Mouse (Mus musculus) liver, embryonic 15.5 days (tissue): ENCODE results near the gene Poc1b. TPM values are rescaled to one million over a fixed set of nuclear protein-coding genes. Genes with fewer than 3 reads are reported as not detected.

Experiments used
- ATAC-seq: fragments of 200-750 bp; cut with Nextera tagmentation; 2 replicates; pipeline ENCODE4 v1.8.0; 2017; ENCODE audit warnings: moderate number of reproducible peaks, mild to moderate bottlenecking, moderate library complexity; ENCODE audit not compliant: insufficient read depth
- H3K27ac ChIP-seq: fragments of 300-500 bp; sonication (generic); replicated peaks from 2 replicates; pipeline ENCODE4 v1.5.1; 2015; ENCODE audit warnings: mild to moderate bottlenecking, inconsistent platforms
- H3K27me3 ChIP-seq: fragments of 300-500 bp; sonication (generic); 2 replicates; pipeline ENCODE4 v1.6.1; 2015; ENCODE audit warnings: mild to moderate bottlenecking, inconsistent platforms
- H3K36me3 ChIP-seq: fragments of 300-500 bp; sonication (generic); replicated peaks from 2 replicates; pipeline ENCODE4 v1.6.1; 2015; ENCODE audit warnings: moderate library complexity, mild to moderate bottlenecking, inconsistent platforms
- H3K4me1 ChIP-seq: fragments of 300-500 bp; sonication (generic); replicated peaks from 2 replicates; pipeline ENCODE4 v1.6.1; 2015; ENCODE audit warnings: inconsistent platforms
- H3K4me2 ChIP-seq: fragments of 300-500 bp; sonication (generic); 2 replicates; pipeline ENCODE4 v1.6.1; 2015; ENCODE audit warnings: moderate library complexity, mild to moderate bottlenecking, inconsistent platforms
- H3K4me3 ChIP-seq: fragments of 300-500 bp; sonication (generic); replicated peaks from 2 replicates; pipeline ENCODE4 v1.5.1; 2015; ENCODE audit warnings: mild to moderate bottlenecking, inconsistent platforms
- H3K9ac ChIP-seq: fragments of 300-500 bp; sonication (generic); 2 replicates; pipeline ENCODE4 v1.6.1; 2015; ENCODE audit warnings: moderate library complexity, mild to moderate bottlenecking, inconsistent platforms
- H3K9me3 ChIP-seq: fragments of 300-500 bp; sonication (generic); replicated peaks from 2 replicates; pipeline ENCODE4 v1.6.1; 2016; ENCODE audit warnings: inconsistent platforms
- WGBS: fragments of 180-500 bp; shearing (Covaris S2); methylation state at CpG from one replicate; pipeline ENCODE4 v1.1.7; 2015; ENCODE audit warnings: mixed read lengths; ENCODE audit not compliant: insufficient replicate concordance; 5-methylcytosine and 5-hydroxymethylcytosine counted together
- polyA plus RNA-seq: library from polyadenylated mRNA; unstranded; fragments of >200 nt; fragmentation: Nextera tagmentation; extraction: Ambion mirVana; gene quantifications from 2 replicates; pipeline ENCODE4 v1.2.1, GENCODE M21; 2015

The Poc1b gene
- polyA plus RNA-seq, 1 experiment from 2014 or later = 5.0 TPM

DNA sequence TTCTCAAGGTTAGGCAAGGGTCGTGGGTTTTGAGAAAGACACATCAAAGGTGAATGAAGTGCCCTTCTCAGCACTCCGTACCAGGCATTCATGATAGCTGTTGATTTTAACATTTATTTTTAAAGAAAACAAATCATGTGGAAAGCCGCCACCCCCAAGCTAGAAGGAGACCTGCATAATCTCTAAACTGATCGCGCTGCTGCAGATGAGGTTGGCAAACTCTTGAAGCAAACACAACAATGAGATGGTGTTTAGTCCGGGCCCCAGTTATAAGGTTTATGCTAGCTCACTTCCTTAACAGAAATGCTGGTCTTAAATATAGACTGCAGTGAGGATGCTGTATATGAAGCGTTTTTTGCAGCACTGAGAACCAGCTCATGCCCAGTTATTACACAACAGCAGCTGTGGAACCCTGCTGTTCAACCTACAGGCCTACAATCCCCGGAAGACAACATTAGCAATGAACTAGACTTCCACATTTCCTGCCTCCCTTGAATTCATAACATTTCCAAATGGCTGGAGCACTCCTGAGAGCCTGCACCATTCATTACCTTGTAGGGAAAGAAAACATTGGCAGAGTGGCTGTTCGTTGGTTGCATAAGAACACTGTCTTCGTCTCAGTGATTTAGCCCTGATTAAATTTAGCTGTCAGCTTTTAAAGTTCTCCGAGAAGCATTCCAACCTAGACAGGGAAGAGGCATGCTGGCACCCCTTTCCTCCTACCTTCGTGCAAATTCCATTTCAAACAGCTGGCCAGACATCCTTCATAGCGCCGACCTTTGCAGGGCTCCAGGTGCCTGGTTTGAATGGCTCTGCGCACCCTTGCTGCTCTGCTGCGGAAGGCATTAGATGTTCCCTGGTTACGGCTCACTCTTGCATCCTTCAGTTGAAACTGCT, 121.4 kb downstream of the Poc1b start:
- H3K4me3 ChIP-seq = no peak overlapping the region
- no peak overlapping the region for H3K9ac ChIP-seq
- peak overlapping the region; percentile 15; the same call in 1 of the 2 replicates for H3K4me2 ChIP-seq
- H3K27me3 ChIP-seq = peaks cover 19% of the 10 kb centered on the region
- H3K4me1 ChIP-seq = peaks cover 15% of the 10 kb centered on the region
- 17% methylated on average over 17 of the region's 17 CpGs for WGBS
- H3K36me3 ChIP-seq = no peaks in the 10 kb centered on the region
- 0 out of 2 replicates have a peak overlapping the region, but pooled peaks have one; percentile 38 for H3K27ac ChIP-seq
- no peak for ATAC-seq
- no peaks in the 10 kb centered on the region for H3K9me3 ChIP-seq

DNA sequence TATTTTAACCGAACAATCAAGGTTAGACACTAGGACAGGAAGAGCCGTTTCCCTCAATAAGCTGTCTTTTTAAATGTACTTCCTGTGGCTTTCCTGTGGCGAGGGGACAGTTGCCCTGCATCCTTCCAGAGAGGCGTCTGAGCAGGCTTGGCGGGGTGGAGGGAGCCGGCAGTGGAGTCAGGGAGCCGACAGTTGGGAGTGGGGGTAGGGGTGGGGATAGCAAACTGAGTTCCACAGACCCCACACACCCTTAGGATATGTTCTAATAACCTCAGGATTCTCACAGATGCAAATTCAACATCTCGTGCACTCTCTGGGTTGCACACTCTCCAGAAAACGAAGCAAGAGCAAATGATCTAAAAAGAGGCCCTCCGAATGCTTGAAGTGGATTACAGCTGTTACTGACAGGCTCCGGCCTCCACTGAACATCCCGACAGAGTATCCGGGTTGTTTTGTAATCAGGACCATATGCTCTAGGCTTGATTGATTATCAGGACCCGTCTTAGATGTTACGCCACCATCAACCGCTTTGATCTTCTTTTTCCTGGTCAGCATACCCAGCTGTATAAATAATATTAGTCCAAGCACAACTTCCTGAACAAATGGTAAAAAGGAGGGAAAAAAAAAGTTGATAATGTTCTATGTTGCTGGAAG, 122.3 kb downstream of the Poc1b start:
- H3K36me3 ChIP-seq = no peaks in the 10 kb centered on the region
- H3K4me1 ChIP-seq = peaks cover 15% of the 10 kb centered on the region
- no peak overlapping the region for H3K4me3 ChIP-seq
- peaks cover 19% of the 10 kb centered on the region for H3K27me3 ChIP-seq
- no peaks in the 10 kb centered on the region for H3K9me3 ChIP-seq
- 4% methylated on average over 16 of the region's 16 CpGs for WGBS
- ATAC-seq = no peak
- H3K4me2 ChIP-seq = no peak overlapping the region
- H3K27ac ChIP-seq = peak overlapping the region; percentile 38; the same call in 1 of the 2 replicates
- no peak overlapping the region for H3K9ac ChIP-seq

DNA sequence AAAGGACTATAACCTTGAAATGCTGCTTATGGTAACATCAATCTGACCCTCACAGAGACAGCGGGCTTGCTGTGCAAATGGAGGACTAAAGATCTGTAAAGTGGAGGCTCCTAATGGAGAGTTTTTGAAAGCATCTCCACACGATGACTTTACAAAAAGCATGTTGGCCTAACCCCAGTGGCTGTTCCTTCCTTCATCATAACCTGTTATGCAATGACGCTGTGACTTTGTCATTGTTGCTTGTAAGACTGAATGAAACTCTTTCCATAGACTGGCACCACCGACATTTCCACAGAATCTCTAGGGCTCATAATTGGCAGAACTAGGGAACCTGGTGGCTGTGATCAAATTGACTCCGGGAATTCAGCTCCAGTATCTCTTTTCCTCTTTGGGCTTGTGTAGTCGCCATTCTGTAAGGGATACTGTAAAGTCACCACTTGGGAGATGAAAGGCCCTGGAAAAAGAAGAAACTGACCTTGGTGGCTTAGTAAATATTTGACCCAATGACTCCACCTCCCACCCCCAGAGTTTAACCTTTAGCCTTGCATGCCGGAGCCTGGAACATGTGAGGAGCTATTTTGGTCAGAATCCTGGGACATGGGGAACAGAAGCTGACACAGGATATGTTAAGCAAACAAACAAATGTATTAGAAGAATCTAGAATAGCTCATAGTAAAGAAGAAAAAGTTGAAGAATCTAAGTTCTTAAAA, 125.8 kb downstream of the Poc1b start:
- Histone ChIP-seq H3K9ac (no peak overlapping the region), H3K4me3 (no peak overlapping the region), H3K4me1 (peaks cover 14% of the 10 kb centered on the region), H3K9me3 (no peaks in the 10 kb centered on the region), H3K36me3 (no peaks in the 10 kb centered on the region), H3K4me2 (peak overlapping the region; percentile 26; the same call in 1 of the 2 replicates), H3K27ac (peak overlapping the region; percentile 68), H3K27me3 (peaks cover 19% of the 10 kb centered on the region)
- 45% methylated on average over 7 of the region's 7 CpGs for WGBS
- peak; percentile 51; the same call in 1 of the 2 replicates for ATAC-seq

DNA sequence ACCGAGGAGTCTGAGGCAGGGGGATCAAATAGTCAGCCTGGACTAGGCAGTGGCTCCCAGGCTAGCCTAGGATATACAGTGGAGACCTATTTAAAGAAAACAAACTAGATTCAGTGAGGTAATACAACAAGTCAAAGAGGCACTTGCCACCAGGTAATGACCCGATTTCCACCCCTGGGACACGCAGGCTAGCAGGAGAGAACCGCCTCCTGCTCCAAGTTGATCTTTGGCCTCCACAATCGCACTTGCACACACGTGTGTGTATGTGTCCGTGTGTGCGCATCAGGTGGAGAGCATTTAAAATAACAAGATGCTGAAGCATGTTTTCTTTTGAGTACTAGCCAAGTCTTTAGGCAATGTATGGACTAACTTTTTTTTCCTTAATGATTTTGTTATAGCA, 127.5 kb downstream of the Poc1b start:
- Histone ChIP-seq H3K4me3 (no peak overlapping the region), H3K27ac (peak overlapping the region; percentile 68; the same call in 1 of the 2 replicates), H3K9me3 (no peaks in the 10 kb centered on the region), H3K4me1 (no peaks in the 10 kb centered on the region; the same call in 1 of the 2 replicates), H3K36me3 (no peaks in the 10 kb centered on the region), H3K4me2 (peak overlapping the region; percentile 26; the same call in 1 of the 2 replicates), H3K27me3 (peaks cover 6% of the 10 kb centered on the region), H3K9ac (no peak overlapping the region)
- 69% methylated on average over 8 of the region's 8 CpGs for WGBS
- ATAC-seq = peak; percentile 29; the same call in 1 of the 2 replicates

DNA sequence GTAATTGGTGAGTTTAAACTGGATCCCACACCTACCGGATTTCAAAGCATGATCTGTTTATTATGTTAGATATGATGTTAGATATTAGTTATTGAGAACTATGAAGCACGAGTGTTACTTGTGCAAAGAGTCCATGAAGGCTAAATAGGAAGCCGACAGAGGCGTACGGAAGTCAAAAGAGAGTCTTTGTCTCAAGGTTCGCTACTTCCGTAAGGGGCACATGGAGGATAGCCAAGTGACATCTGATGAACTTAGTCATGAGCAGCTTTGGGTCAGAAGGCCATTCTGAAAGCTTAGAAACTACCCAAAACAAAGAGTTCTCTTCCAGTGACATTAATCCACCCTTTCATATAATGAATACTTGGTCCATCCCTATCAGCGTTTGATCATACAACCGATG, 128.2 kb downstream of the Poc1b start:
- Histone ChIP-seq H3K36me3 (no peaks in the 10 kb centered on the region), H3K9me3 (no peaks in the 10 kb centered on the region), H3K27me3 (no peaks in the 10 kb centered on the region), H3K9ac (no peak overlapping the region), H3K4me1 (no peaks in the 10 kb centered on the region), H3K4me3 (no peak overlapping the region), H3K27ac (no peak overlapping the region), H3K4me2 (no peak overlapping the region)
- no peak for ATAC-seq
- WGBS = 76% methylated on average over 9 of the region's 9 CpGs

DNA sequence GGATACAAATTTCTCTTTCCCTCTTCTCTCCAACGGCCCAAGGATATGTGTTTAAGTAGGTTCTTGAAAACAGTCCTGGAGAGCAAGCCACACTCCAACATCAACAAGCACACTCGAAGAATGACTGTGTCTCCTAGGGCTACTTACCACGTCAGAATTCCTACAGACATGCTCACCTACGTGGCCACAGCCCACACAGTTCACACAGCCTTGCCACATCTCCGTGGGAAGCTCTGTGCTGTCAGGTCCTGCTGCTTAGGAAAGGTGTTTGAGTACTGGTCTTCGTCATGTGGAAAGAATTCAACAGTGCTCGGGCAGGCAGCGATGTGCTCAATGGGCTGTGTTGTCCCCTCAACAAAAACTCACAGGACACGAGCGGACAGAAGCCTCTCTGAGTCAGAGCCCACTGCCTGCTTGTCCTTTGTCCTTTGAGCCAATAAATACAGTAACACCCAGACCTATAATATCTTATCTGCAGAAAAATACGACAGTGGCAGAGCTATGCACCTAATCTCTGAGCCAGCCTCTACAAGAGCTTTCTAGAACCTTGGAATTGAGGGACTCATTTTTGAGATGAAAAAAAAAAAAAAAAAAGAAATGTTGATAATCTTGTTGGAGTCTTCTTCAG, 130.5 kb downstream of the Poc1b start:
- Histone ChIP-seq H3K9me3 (no peaks in the 10 kb centered on the region), H3K27me3 (no peaks in the 10 kb centered on the region), H3K9ac (no peak overlapping the region), H3K4me1 (peaks cover 5% of the 10 kb centered on the region), H3K36me3 (no peaks in the 10 kb centered on the region), H3K4me3 (no peak overlapping the region), H3K27ac (no peak overlapping the region), H3K4me2 (no peak overlapping the region)
- ATAC-seq = no peak
- WGBS = 56% methylated on average over 11 of the region's 11 CpGs

DNA sequence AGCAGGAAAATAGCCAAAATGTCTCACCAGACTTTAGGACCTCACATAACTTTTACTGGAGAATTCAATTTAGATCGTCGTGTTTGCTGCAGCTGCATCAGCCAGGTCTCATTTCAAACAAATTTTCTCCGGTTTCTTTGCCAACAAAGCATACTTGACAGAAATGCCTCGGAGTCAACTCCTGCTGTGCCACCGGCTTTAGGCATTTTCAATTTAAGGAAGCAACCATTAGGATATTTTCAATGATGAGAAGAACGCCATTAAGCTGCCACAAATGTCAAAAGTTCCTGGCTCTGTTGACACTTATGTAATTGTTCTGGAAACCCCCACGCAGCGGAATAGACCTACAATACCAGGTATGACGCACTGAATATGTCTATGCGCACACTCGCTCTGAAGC, 131.7 kb downstream of the Poc1b start:
- no peak overlapping the region for H3K4me3 ChIP-seq
- no peak overlapping the region for H3K4me2 ChIP-seq
- no peak overlapping the region for H3K9ac ChIP-seq
- H3K9me3 ChIP-seq = no peaks in the 10 kb centered on the region
- H3K27ac ChIP-seq = no peak overlapping the region
- no peaks in the 10 kb centered on the region for H3K36me3 ChIP-seq
- no peaks in the 10 kb centered on the region for H3K27me3 ChIP-seq
- H3K4me1 ChIP-seq = peaks cover 5% of the 10 kb centered on the region
- ATAC-seq = no peak
- WGBS = 79% methylated on average over 11 of the region's 11 CpGs

DNA sequence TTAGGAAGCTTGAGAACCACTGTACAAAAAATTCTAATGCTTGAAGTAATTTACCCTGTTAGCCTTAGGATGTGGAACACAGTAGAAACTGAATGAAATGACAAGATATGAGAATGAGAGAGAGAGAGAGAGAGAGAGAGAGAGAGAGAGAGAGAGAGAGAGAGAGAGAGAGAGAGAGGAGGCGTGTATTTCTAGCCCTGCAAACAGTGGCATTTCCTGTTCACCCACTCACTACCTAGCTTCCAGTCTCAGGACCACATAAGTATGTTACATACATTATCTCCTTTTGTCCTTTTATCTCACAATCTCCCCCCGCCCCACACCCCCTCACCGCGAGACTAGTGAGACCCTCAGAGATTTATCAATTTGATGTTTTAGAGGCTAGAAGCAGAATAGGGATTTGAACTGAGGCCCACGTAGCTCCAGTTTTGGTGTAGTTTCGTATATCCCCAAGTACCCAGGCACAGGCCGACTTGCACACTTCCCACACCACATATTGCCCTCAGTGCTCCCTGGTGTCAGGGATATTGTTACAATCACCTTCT, 134.5 kb downstream of the Poc1b start:
- Histone ChIP-seq H3K27ac (no peak overlapping the region), H3K9ac (no peak overlapping the region), H3K27me3 (no peaks in the 10 kb centered on the region), H3K9me3 (no peaks in the 10 kb centered on the region), H3K4me1 (peaks cover 5% of the 10 kb centered on the region), H3K36me3 (no peaks in the 10 kb centered on the region), H3K4me3 (no peak overlapping the region), H3K4me2 (no peak overlapping the region)
- no peak for ATAC-seq
- 46% methylated on average over 7 of the region's 7 CpGs for WGBS

DNA sequence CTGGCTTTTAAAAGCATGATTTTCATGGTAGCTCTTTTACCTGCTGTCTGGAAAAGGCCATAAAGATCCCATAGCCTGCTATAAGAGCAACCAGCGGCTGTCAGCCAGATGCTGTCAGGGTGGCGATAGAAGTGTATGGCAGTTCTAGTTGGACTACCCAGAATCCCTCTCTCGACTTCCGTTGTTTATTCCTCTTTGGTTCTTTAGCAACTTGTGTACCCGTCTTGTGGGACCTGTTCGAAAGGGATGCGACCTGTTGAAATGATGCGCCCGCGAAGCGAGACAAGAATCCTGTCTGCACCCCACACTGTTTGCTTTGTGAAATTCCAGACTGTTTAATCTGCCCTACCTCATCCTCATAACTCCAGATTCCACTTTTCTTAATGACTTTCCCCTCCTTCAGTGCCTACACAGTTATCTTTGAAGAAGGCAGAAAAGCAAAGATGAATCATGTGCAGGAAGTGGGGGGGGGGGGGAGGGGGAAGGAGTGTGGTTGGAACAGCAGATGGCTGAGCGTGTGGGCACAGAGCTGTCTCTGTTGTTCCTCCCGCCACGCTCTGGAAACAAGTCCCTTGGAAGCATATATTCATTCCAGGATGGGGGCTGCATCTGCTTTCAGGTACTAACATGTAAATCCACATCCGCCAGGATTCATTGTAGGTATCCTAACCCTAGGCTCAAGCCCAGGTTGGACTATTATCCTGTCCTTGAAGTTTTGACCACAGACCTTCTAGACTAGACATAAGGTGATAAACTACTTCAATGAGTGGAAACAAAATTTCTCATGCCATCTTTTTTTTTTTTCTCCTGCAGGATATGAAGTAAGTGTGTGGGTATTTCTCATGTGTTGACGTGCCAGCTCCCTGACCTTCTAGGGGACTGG, 135.2 kb downstream of the Poc1b start:
- no peaks in the 10 kb centered on the region for H3K9me3 ChIP-seq
- no peak overlapping the region for H3K4me3 ChIP-seq
- H3K27me3 ChIP-seq = no peaks in the 10 kb centered on the region
- H3K4me2 ChIP-seq = no peak overlapping the region
- H3K9ac ChIP-seq = no peak overlapping the region
- no peak for ATAC-seq
- no peaks in the 10 kb centered on the region for H3K36me3 ChIP-seq
- H3K27ac ChIP-seq = no peak overlapping the region
- peaks cover 5% of the 10 kb centered on the region for H3K4me1 ChIP-seq
- WGBS = 36% methylated on average over 16 of the region's 16 CpGs

DNA sequence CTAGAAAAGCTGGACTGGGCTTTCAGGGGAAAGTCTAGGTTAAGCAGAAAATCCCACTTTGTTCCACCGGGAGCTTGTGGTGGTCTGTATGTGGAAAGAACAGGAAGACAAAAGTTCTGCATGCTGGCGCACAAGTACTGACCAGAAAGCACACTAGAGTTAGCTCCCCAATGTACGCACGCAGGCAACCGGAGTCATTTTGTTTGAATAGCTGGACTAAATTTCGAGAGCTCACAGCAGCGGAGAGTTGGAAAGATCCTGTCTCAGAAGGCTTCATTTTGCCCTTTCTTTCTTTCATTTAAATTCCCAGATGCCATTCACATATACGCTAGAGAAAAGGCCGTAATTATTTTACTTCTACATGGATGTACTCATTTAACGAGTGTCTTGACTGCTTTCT, 135.9 kb downstream of the Poc1b start:
- H3K9me3 ChIP-seq = no peaks in the 10 kb centered on the region
- H3K4me1 ChIP-seq = peaks cover 5% of the 10 kb centered on the region
- 68% methylated on average over 10 of the region's 10 CpGs for WGBS
- no peak for ATAC-seq
- no peak overlapping the region for H3K27ac ChIP-seq
- H3K27me3 ChIP-seq = no peaks in the 10 kb centered on the region
- H3K4me3 ChIP-seq = no peak overlapping the region
- H3K9ac ChIP-seq = no peak overlapping the region
- H3K4me2 ChIP-seq = no peak overlapping the region
- H3K36me3 ChIP-seq = no peaks in the 10 kb centered on the region
